Mouse (Mus musculus) lung, postnatal 14 days (tissue): Measurements from ENCODE around the gene Kctd6.
A peak's percentile ranks its signal among the peaks of the same experiment; 100 is the strongest.

ENCODE experiments used
- DNase-seq: peaks from one replicate; pipeline ENCODE4 v3.0.0; 2021

Kctd6 gene

DNA sequence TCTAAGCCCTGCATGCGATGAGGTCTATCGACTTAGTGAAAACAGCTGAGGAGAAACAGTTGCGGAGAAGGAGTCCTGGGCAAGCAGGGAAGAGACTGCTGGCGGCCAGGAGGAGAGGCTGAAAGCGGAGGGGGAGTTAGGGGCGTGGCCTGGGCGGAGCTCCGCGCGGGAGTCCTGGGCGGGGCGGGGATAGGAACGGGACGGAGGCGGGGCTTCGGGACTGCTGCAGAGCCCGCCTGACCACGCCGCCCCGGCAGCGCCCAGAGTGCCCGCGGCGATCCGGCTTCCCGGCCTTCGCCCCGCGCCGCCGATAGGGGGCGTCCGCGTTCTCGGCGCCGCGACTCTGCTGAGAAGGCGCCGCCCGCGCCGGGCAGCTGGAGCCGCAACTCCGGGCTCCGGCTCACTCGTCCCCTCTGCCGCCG is at the start of gene Kctd6:
TSS of gene Kctd6 (plus strand) at position 338 of the 422 bp plus-strand sequence.
- peak; percentile 100 for DNase-seq

DNA sequence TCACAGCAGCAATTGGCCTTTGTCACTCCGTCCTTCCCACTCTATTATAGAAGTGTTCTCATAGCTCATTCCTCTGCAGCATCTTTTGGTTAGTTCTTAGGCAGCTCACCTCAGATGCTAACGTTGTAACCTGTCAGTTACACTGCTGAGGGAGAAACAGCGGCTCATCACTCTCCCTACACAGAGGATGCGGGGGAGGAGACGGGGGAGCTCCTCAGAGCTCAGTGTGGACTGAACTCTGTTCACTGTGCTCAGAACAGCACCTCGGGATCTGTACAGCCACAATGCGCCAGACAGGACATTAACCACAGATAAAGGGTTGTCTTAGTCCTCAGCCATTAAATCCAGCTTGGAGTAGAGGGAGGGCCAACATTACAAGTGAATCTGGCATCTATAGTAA is 49.5 kb upstream of the Kctd6 start:
- DNase-seq: no peak

DNA sequence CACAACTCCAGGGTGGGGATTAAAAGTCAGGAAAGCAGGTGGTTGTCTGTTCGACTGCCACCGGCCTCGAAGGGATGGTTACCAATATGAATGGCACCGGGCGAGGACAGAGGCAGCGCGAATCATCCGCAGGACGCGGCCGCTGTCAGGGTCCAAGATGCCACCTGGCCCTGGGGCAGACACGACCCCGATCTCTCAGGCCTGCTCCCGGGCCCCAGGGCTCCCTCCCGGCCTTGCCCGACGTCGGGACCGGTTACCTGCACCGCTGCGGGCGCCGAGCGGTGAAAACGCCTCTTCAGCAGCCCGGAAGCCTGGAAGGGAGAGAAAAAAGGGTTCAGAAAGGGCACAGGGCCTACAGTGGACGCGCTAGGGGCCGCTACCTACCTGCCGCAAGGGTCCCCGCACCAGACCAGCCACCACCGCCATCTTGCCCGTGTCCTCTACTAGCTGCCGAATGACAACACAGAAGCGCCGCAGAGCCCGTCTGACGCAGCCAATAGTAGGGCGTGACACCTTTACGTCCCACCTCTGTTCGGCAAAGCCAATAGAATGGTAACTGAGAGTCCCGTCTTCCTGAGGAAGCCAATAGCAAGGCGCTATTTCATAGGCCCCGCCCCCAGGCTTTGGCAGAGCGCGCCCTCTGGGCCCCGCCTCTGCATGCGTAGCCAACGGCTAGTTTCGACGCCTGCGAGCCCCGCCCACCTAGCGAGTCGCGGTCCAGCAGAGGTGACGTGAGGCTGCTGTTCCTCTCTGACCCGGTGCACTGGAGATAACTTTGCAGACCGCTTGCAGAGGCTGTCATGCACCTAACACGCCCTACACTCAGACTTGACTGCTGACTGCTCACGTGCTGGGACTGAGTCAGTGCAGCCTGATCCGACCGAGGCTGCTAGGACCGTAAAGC is 41.2 kb upstream of the Kctd6 start, which contains the start of gene Pdhb:
TSS of gene Pdhb (minus strand) at position 519 of the 904 bp plus-strand sequence.
- DNase-seq: peak; percentile 99

GRCm38 (mm10) chr14:8173542-8174250 is 40.2 kb upstream of the Kctd6 start:
- DNase-seq: peak; percentile 35

- no peak for DNase-seq
These were observed 39.3 kb upstream of the Kctd6 start for GRCm38 (mm10) chr14:8174634-8175033.

GRCm38 (mm10) chr14:8176251-8176650 is 37.7 kb upstream of the Kctd6 start:
- no peak for DNase-seq

- no peak for DNase-seq
These were observed 33.4 kb upstream of the Kctd6 start for GRCm38 (mm10) chr14:8180371-8181035.

GRCm38 (mm10) chr14:8183330-8183729 is 30.6 kb upstream of the Kctd6 start:
- DNase-seq: no peak

DNA sequence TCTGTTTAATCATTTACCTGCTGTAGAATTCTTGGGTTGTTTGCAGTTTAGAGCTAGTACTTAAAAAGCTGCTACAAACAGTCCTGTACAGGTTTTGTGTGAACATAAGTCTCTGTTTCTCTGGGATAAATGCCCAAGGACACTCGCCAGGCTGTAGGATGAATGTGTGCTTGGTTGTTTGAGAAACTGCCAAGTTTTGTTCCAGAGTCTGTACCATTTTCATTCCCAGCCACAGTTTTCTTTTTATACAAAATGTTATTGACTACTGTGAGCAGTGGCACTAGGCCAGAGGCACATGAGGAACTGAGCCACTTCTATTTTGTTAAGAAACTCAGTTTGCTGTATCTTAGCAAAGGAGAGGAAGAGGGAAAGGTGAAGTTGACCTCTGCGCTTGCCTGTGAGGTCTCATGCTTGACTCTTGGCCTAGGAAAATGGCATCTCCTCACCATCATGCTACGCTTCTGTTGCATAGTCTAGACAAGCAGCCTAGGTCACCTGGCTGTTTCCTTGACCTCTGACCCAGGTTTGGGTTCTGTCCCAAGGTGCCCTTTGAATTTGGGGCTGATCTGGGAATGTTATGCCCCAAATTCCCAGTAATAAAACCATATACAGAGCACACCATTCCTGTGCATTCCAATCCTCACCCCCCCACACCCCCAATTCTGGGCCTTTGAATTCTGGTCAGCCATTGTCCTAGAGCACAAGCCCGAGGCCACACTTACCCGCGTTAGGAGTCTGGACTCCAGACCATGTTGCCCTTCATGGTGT is 27.5 kb upstream of the Kctd6 start:
- no peak for DNase-seq

GRCm38 (mm10) chr14:8190556-8190955 is 23.4 kb upstream of the Kctd6 start:
- DNase-seq: no peak

DNA sequence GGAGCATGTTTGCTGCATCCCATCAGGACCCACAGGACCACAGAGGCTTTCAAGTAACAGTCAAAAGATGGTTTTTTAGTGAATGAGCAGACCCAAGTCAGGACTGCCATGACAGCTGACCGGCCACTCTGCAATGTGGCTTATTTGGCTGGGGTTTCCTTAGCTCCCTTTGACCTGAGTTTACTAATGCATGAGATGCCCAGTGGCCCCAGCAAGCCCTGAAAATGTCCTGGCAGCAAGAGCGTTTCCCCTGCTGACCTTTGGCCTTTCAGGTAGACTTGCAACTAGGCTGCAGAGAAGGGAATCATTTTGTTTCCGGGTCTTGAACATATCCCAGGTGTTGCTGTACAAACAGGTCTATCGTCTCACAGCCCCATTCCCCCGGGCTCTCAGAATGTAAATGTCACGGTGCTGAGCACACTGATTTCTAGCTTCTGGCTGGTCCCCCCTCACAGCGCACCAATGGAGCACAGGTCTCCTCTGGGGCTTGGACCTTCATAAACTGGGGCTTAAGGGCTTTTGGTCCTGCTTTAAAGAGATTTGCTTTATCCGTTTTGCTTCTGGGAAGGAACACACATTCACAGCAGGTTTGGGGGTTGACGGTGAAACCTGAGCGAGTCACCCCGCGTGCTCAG is 22.5 kb upstream of the Kctd6 start:
- DNase-seq: no peak

- DNase-seq: no peak
These were observed 21.2 kb upstream of the Kctd6 start for GRCm38 (mm10) chr14:8192727-8193126.

DNA sequence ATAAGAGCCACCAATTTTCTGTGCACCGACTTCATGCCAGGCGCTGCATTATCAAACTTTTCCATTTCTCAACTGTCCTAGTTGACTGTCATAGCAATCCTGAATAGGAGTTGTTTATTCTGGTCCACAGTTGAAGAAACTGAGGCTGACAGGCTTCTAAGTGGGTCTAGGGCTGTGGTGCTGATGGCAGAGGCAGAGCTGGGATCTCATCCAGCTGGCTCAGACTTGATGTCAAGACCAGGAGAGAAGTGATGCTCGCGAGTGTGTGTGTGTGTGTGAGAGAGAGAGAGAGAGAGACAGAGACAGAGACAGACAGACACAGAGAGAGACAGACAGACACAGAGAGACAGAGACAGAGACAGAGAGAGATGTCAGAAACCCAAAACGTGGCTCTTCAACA is 13.2 kb upstream of the Kctd6 start:
- DNase-seq: no peak

GRCm38 (mm10) chr14:8201715-8202114 is 12.2 kb upstream of the Kctd6 start:
- DNase-seq: no peak

- DNase-seq: no peak
These were observed 7.6 kb upstream of the Kctd6 start for GRCm38 (mm10) chr14:8206179-8206910.

- no peak for DNase-seq
These were observed 6.8 kb upstream of the Kctd6 start for GRCm38 (mm10) chr14:8207105-8207504.

DNA sequence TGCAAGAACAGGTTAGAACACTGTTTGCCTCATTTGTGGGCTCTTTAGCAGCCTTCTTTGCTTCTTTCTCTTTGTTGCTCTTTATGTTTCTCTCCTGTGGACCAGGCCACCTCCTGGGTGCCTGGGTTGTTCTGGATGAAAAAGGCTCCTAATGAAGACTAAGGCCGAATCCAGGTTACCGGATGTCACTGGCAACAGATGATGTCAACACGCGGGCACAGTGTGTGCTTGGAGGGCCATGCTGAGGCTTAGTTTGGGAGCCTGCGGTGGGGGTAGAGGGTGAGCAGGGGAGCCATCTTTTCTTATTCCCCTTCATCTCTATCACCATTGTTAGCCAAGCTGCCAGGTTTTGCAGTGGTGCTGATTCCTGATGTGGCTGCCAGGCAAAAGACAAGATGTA is 6.4 kb upstream of the Kctd6 start:
- no peak for DNase-seq

GRCm38 (mm10) chr14:8208876-8209275 is 5.1 kb upstream of the Kctd6 start:
- no peak for DNase-seq

DNA sequence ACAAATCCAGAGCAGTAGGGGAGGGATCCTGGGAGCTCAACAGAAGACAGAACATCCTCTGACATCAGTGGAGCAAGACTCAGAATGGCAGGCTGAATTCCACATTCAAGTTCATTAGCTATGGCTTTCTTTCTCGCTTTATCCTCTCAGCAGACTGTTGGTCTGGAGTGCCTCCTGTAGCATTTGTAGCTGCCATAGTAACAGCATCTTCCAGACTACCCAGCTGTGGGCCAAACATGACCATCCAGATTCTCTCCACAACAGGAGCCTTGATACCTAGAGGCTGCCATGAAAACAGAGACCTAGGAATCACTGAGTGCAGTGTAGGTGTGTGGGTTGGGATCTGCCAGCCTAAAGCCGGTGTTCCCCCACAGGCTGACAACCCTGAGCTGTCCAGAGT is 4.0 kb upstream of the Kctd6 start:
- DNase-seq: no peak

- no peak for DNase-seq
These were observed 944 bp upstream of the Kctd6 start for GRCm38 (mm10) chr14:8212996-8213395.
